10 mouse cellular contexts compared by ENCODE assay signal in the genomic region with DNA sequence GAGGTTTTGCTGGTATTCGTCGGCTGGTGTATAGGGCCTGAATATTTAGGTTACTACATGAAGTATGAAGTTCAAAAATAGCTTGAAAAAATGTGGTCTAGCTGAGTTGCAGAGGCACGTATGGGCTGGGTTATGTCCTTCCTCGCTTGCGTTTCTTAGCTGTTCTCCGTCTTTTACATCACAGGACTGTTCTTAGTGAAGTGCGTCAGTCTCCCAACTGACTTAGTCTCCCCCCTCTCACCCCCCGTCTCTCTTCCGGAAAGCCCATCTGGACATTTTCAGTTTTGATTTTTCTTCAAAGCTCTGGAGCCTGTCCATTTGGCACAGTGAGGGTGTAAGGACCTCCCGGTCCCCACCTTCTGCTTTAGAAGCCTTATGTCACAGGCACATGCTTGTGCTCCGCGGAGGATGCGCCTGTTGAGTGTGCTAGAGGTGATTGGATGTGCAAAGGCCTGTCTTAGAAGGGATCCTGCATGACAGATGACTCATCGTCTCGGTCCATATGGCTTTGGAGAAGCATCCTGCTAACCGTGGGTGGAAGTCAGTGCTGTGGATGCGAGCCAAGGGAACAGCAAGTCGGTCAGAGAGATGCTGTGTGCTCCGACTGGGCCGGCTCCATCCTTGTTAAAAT. TPM values are rescaled to one million over a fixed set of nuclear protein-coding genes. Genes with fewer than 3 reads are reported as not detected.
DNase-seq lines count a peak whose midpoint lies in the region; ATAC-seq and TF ChIP-seq lines count a peak whose summit lies in the region.
"Had no signal": no experiment of that assay in that cellular context is flagged by ENCODE, and none has a peak within 500 bp of the region (broad histone marks: within the 10 kb centered on the region; RNA-seq: fewer than 3 reads in every experiment).

No protein-coding gene starts in this region.

- no peaks in the 10 kb centered on the region for H3K4me1 ChIP-seq in limb, embryonic 13.5 days
- peaks cover 5% of the 10 kb centered on the region; the same call in 1 of the 2 replicates for H3K4me1 ChIP-seq in limb, embryonic 10.5 days
- H3K4me1 ChIP-seq in midbrain, embryonic 10.5 days = no peaks in the 10 kb centered on the region
- peaks cover 10% of the 10 kb centered on the region; the same call in 1 of the 2 replicates for H3K4me1 ChIP-seq in kidney, adult 2 months (ENCODE audit: control insufficient read depth, insufficient read depth, low read length)

- H3K4me3 ChIP-seq in limb, embryonic 13.5 days = no peak overlapping the region
- no peak overlapping the region for H3K4me3 ChIP-seq in limb, embryonic 10.5 days
- no peak overlapping the region for H3K4me3 ChIP-seq in midbrain, embryonic 10.5 days
- no peak overlapping the region for H3K4me3 ChIP-seq in kidney, adult 2 months (ENCODE audit: insufficient read depth, low read depth, low read length)
- H3K4me3 ChIP-seq: erythroblast, embryonic 14.5 days had no signal

- no peak for TF ChIP-seq CTCF in kidney, adult 2 months (conservative IDR thresholded peaks at IDR 0.05; ENCODE audit: insufficient read depth, insufficient read length, low read depth, low read length)

- H3K9ac ChIP-seq in limb, embryonic 13.5 days = no peak overlapping the region

- no peaks in the 10 kb centered on the region for H3K9me3 ChIP-seq in limb, embryonic 13.5 days
- no peaks in the 10 kb centered on the region for H3K9me3 ChIP-seq in limb, embryonic 10.5 days (replicated peaks)
- no peaks in the 10 kb centered on the region for H3K9me3 ChIP-seq in midbrain, embryonic 10.5 days (replicated peaks)

- 0 out of 2 replicates have a peak, but pooled peaks have one; percentile 19 for ATAC-seq in limb, embryonic 13.5 days (ENCODE audit: low FRiP score, low read depth)

- no peak overlapping the region for H3K4me2 ChIP-seq in limb, embryonic 13.5 days (replicated peaks)

- 83% methylated on average over 20 of the region's 20 CpGs for WGBS in limb, embryonic 13.5 days
- 94% methylated on average over 20 of the region's 20 CpGs for WGBS in limb, embryonic 10.5 days
- WGBS in midbrain, embryonic 10.5 days = 94% methylated on average over 20 of the region's 20 CpGs
- WGBS in kidney, adult 2 months = 80% methylated on average over 20 of the region's 20 CpGs

- H3K27me3 ChIP-seq in limb, embryonic 13.5 days = no peaks in the 10 kb centered on the region
- H3K27me3 ChIP-seq in limb, embryonic 10.5 days (ENCODE audit: low read depth, poor library complexity, severe bottlenecking) = no peaks in the 10 kb centered on the region
- no peaks in the 10 kb centered on the region for H3K27me3 ChIP-seq in midbrain, embryonic 10.5 days (ENCODE audit: low read depth, poor library complexity, severe bottlenecking)
- no peaks in the 10 kb centered on the region for H3K27me3 ChIP-seq in kidney, adult 2 months (replicated peaks; ENCODE audit: control insufficient read depth, insufficient read depth, low read length)

- no peak for DNase-seq in limb, embryonic 10.5 days (ENCODE audit: low spot score)
- peak; percentile 82 to 93 for DNase-seq in frontal cortex, postnatal 36 days (ENCODE audit: low spot score in 2 of 2)
- peak; percentile 51 to 60 for DNase-seq in layer of hippocampus, postnatal 25 days (ENCODE audit: extremely low spot score in 1 of 2, low spot score in 1 of 2)
- peak; percentile 75 for DNase-seq in right cerebral cortex, postnatal 14 days
- DNase-seq in midbrain, embryonic 10.5 days (ENCODE audit: low spot score) = no peak
- no peak for DNase-seq in kidney, postnatal 14 days
- no peak for DNase-seq in kidney, adult 2 months

- H3K36me3 ChIP-seq in limb, embryonic 13.5 days = peaks cover 14% of the 10 kb centered on the region
- peaks cover 22% of the 10 kb centered on the region; the same call in 1 of the 2 replicates for H3K36me3 ChIP-seq in limb, embryonic 10.5 days
- H3K36me3 ChIP-seq in midbrain, embryonic 10.5 days = peaks cover 54% of the 10 kb centered on the region
- no peaks in the 10 kb centered on the region for H3K36me3 ChIP-seq in kidney, adult 2 months (ENCODE audit: control insufficient read depth, insufficient read depth, low read length)

- TF ChIP-seq POLR2A in kidney, adult 2 months (IDR thresholded peaks at IDR 0.05; ENCODE audit: low read depth, low read length) = no peak

- no peak overlapping the region for H3K27ac ChIP-seq in limb, embryonic 13.5 days
- no peak overlapping the region for H3K27ac ChIP-seq in limb, embryonic 10.5 days
- no peak overlapping the region for H3K27ac ChIP-seq in midbrain, embryonic 10.5 days (replicated peaks)
- H3K27ac ChIP-seq in kidney, adult 2 months (ENCODE audit: insufficient read depth, low read depth, low read length) = no peak overlapping the region
- H3K27ac ChIP-seq: macrophage had no signal

RNA-seq across cellular contexts. Expression of a gene that starts 31.2 kb away (rescaled TPM):
- 12.1 and 13.2 TPM in 2 replicates for polyA plus RNA-seq in limb, embryonic 13.5 days (2015; fragmentation: Nextera tagmentation; extraction: Ambion mirVana)
- 15.0 and 21.6 TPM in 2 replicates for polyA plus RNA-seq in limb, embryonic 10.5 days (2016; fragmentation: Nextera tagmentation; extraction: Ambion mirVana)
- 10 to 100 TPM; 61.7 to 81.2 TPM for total RNA-seq in layer of hippocampus, postnatal 25 days (2021)
- 35.7 and 47.8 TPM in 2 replicates for polyA plus RNA-seq in midbrain, embryonic 10.5 days (2016; fragmentation: Nextera tagmentation; extraction: Ambion mirVana)
- polyA plus RNA-seq in kidney, adult 2 months (2012; rRNA removed) = 135 and 164 TPM in 2 replicates

RNA-seq across cellular contexts. Expression of a gene that starts 46.2 kb away (rescaled TPM):
- polyA plus RNA-seq in limb, embryonic 13.5 days (2015; fragmentation: Nextera tagmentation; extraction: Ambion mirVana) = 0.52 and 1.2 TPM in 2 replicates
- 0.23 and 0.51 TPM in 2 replicates for polyA plus RNA-seq in limb, embryonic 10.5 days (2016; fragmentation: Nextera tagmentation; extraction: Ambion mirVana)
- 100 to 1,000 TPM; 317 to 331 TPM for total RNA-seq in layer of hippocampus, postnatal 25 days (2021)
- 1.2 and 3.0 TPM in 2 replicates for polyA plus RNA-seq in midbrain, embryonic 10.5 days (2016; fragmentation: Nextera tagmentation; extraction: Ambion mirVana)
- 13.9 and 14.5 TPM in 2 replicates for polyA plus RNA-seq in kidney, adult 2 months (2012; rRNA removed)
- polyA plus RNA-seq: erythroblast, embryonic 14.5 days; macrophage had no signal

Comparison
In these comparisons a context has a peak if more than half of its experiments do, and no peak if none do; other contexts are left out.
1. DNase-seq: peak in frontal cortex, postnatal 36 days (2 of 2), layer of hippocampus, postnatal 25 days (2 of 2) and right cerebral cortex, postnatal 14 days (single experiment); none in limb, embryonic 10.5 days (single experiment), midbrain, embryonic 10.5 days (single experiment), kidney, postnatal 14 days (single experiment) and kidney, adult 2 months (single experiment).